Mouse (Mus musculus): Measurements from ENCODE around the gene AI481877. TPM values are rescaled to one million over a fixed set of nuclear protein-coding genes. Genes with fewer than 3 reads are reported as not detected.

AI481877 gene
- total and polyA plus RNA-seq, 3 experiments = not detected

DNA sequence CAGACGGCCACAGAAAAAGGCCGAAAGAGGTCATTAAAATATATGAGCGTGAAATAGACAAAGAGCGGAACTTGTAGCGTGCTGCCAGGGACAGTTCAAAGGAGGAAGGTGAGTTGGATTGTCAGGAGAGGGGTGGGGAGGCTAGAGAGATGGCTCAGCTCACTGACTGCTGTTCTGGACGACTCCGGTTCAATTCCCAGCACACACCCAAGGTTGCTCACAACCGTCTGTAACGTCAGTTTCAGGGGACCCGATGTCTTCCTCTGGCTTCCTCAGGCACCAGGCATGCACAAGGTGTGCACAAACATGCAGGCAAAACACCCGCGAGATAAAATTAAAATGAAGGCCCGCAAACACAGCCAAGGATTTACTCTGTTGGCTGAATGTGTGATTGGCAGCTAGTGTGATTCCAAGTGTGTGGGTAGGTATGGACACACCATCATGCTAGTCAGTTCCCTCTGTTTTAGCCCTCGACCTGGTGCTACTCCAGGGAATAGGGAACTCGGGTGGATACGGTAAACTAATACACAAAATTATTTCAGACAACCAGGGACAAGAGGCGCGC, 102.9 kb downstream of the AI481877 start:
- DNase-seq = no peak
- H3K36me3 ChIP-seq (ENCODE audit: control insufficient read depth, insufficient read depth, low read length) = no peaks in the 10 kb centered on the region
- no peaks in the 10 kb centered on the region; the same call in 1 of the 2 replicates for H3K79me2 ChIP-seq (replicated peaks; ENCODE audit: control insufficient read depth, insufficient read depth, low read length)
- peaks cover 3% of the 10 kb centered on the region; the same call in 1 of the 2 replicates for H3K4me1 ChIP-seq (ENCODE audit: control insufficient read depth, insufficient read depth, low read length)
- peak overlapping the region; percentile 77 for H3K4me3 ChIP-seq
- H3K9ac ChIP-seq (ENCODE audit: low read depth, low read length) = no peak overlapping the region
- H3K27me3 ChIP-seq (ENCODE audit: control insufficient read depth, insufficient read depth, low read length) = no peaks in the 10 kb centered on the region
- no peak for TF ChIP-seq POLR2A (IDR thresholded peaks at IDR 0.05; ENCODE audit: insufficient read depth, low read depth, low read length)
- whole genome bisulfite sequencing = 66% methylated on average over 18 of the region's 18 CpGs
- H3K27ac ChIP-seq = no peak overlapping the region; the same call in 1 of the 2 replicates
- intact Hi-C loops (cut with DNase I) = loop anchor here (1.0 kb wide), 2 partner anchors 34 to 51 kb away; no protein-coding TSS in a partner anchor

- TF ChIP-seq POLR2A (IDR thresholded peaks at IDR 0.05; ENCODE audit: insufficient read depth, low read depth, low read length) = no peak; the same call in 1 of the 2 replicates
- 0 out of 2 replicates have a peak, but pooled peaks have one; percentile 17 for TF ChIP-seq EP300 (IDR thresholded peaks at IDR 0.05; ENCODE audit: insufficient read depth, low read depth, low read length)
- peak; percentile 50 for TF ChIP-seq CTCF (IDR thresholded peaks at IDR 0.05)
- Histone ChIP-seq H3K27ac (peak within 1 kb of the TSS; percentile 73), H3K4me3 (peak within 1 kb of the TSS; percentile 77), H3K36me3 (ENCODE audit: control insufficient read depth, insufficient read depth, low read length) (no peaks in the 10 kb centered on the region), H3K4me1 (ENCODE audit: control insufficient read depth, insufficient read depth, low read length) (peaks cover 3% of the 10 kb centered on the region; the same call in 1 of the 2 replicates), H3K79me2 (replicated peaks; ENCODE audit: control insufficient read depth, insufficient read depth, low read length) (no peaks in the 10 kb centered on the region; the same call in 1 of the 2 replicates), H3K9ac (ENCODE audit: low read depth, low read length) (peak within 1 kb of the TSS; percentile 97), H3K27me3 (ENCODE audit: control insufficient read depth, insufficient read depth, low read length) (no peaks in the 10 kb centered on the region)
- WGBS = 10% methylated on average over 76 of the region's 76 CpGs
- peak; percentile 81 to 83 for DNase-seq
- intact Hi-C loops (cut with DNase I) = loop anchor here (1.0 kb wide), 1 partner anchor 50 kb away; no protein-coding TSS in a partner anchor
Observed at GRCm38 (mm10) chr4:59034918-59035785, 103.6 kb downstream of the AI481877 start, which contains the start of gene Gng10. Gene Gng10 (plus strand): TSS chr4:59035088.

- no peaks in the 10 kb centered on the region for H3K36me3 ChIP-seq (ENCODE audit: control insufficient read depth, insufficient read depth, low read length)
- DNase-seq = no peak
- H3K79me2 ChIP-seq (replicated peaks; ENCODE audit: control insufficient read depth, insufficient read depth, low read length) = no peaks in the 10 kb centered on the region; the same call in 1 of the 2 replicates
- WGBS = 69% methylated on average over 10 of the region's 10 CpGs
- H3K27ac ChIP-seq = peak overlapping the region; percentile 73
- no peak overlapping the region for H3K9ac ChIP-seq (ENCODE audit: low read depth, low read length)
- no peak for TF ChIP-seq CTCF (IDR thresholded peaks at IDR 0.05)
- TF ChIP-seq EP300 (IDR thresholded peaks at IDR 0.05; ENCODE audit: insufficient read depth, low read depth, low read length) = no peak
- no peak for TF ChIP-seq POLR2A (IDR thresholded peaks at IDR 0.05; ENCODE audit: insufficient read depth, low read depth, low read length)
- peaks cover 3% of the 10 kb centered on the region; the same call in 1 of the 2 replicates for H3K4me1 ChIP-seq (ENCODE audit: control insufficient read depth, insufficient read depth, low read length)
- intact Hi-C loops (cut with DNase I) = no loop called here
- no peaks in the 10 kb centered on the region for H3K27me3 ChIP-seq (ENCODE audit: control insufficient read depth, insufficient read depth, low read length)
- peak overlapping the region; percentile 77 for H3K4me3 ChIP-seq
Observed at GRCm38 (mm10) chr4:59034325-59034917, 104.4 kb downstream of the AI481877 start.

- Histone ChIP-seq H3K4me3 (no peak overlapping the region), H3K36me3 (ENCODE audit: control insufficient read depth, insufficient read depth, low read length) (peaks cover 6% of the 10 kb centered on the region), H3K9ac (ENCODE audit: low read depth, low read length) (no peak overlapping the region), H3K4me1 (ENCODE audit: control insufficient read depth, insufficient read depth, low read length) (peaks cover 4% of the 10 kb centered on the region), H3K27ac (no peak overlapping the region), H3K27me3 (ENCODE audit: control insufficient read depth, insufficient read depth, low read length) (no peaks in the 10 kb centered on the region; the same call in 1 of the 2 replicates), H3K79me2 (replicated peaks; ENCODE audit: control insufficient read depth, insufficient read depth, low read length) (peaks cover 9% of the 10 kb centered on the region)
- intact Hi-C loops (cut with DNase I) = no loop called here
- 82% methylated on average over 2 of the region's 2 CpGs for WGBS
- TF ChIP-seq POLR2A (IDR thresholded peaks at IDR 0.05; ENCODE audit: insufficient read depth, low read depth, low read length) (no peak), EP300 (IDR thresholded peaks at IDR 0.05; ENCODE audit: insufficient read depth, low read depth, low read length) (no peak), CTCF (IDR thresholded peaks at IDR 0.05) (no peak)
- no peak for DNase-seq
Observed at GRCm38 (mm10) chr4:59016922-59017321, 121.9 kb downstream of the AI481877 start.

DNA sequence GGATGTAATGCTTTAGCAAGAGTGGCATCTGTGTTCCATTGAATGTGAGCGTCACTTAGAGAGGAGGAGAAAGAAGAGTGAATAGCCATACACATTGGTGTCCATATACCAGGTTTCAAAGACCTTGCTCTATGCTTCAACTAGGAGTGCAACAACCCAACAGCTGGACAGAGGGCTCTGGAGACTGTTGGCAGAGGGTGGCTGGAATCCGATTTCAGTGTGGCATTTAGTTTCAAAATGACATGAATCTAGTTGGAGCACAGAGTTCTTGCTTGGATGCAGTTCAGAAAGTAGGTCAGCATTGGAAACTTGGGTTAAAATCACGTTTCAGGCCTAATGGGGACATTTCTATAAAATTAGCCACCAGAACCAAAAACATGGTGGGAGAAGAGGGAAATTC, 123.6 kb downstream of the AI481877 start:
- no peak overlapping the region for H3K27ac ChIP-seq

More for the DNA sequence above, 123.6 kb downstream of the AI481877 start:
- Histone ChIP-seq H3K4me1 (ENCODE audit: control insufficient read depth, insufficient read depth, low read length) (peaks cover 9% of the 10 kb centered on the region), H3K4me3 (no peak overlapping the region), H3K9ac (ENCODE audit: low read depth, low read length) (no peak overlapping the region), H3K79me2 (replicated peaks; ENCODE audit: control insufficient read depth, insufficient read depth, low read length) (peaks cover 11% of the 10 kb centered on the region), H3K36me3 (ENCODE audit: control insufficient read depth, insufficient read depth, low read length) (peaks cover 8% of the 10 kb centered on the region), H3K27me3 (ENCODE audit: control insufficient read depth, insufficient read depth, low read length) (no peaks in the 10 kb centered on the region; the same call in 1 of the 2 replicates)
- 81% methylated on average over 3 of the region's 3 CpGs for WGBS
- TF ChIP-seq CTCF (IDR thresholded peaks at IDR 0.05) = no peak
- TF ChIP-seq POLR2A (IDR thresholded peaks at IDR 0.05; ENCODE audit: insufficient read depth, low read depth, low read length) = no peak
- TF ChIP-seq EP300 (IDR thresholded peaks at IDR 0.05; ENCODE audit: insufficient read depth, low read depth, low read length) = no peak
- DNase-seq = no peak
- intact Hi-C loops (cut with DNase I) = no loop called here

Measured in heart, adult 2 months (tissue).